In genomic region chr11:19189778-19190177, GRCm38 (mm10) we compare ENCODE assay signal across 24 mouse cellular contexts.
A peak's percentile ranks its signal among the peaks of the same experiment; 100 is the strongest.
DNase-seq lines count a peak whose midpoint lies in the region; ATAC-seq and TF ChIP-seq lines count a peak whose summit lies in the region.
"Had no signal": no experiment of that assay in that cellular context is flagged by ENCODE, and none has a peak within 500 bp of the region (broad histone marks: within the 10 kb centered on the region; RNA-seq: fewer than 3 reads in every experiment).

No protein-coding gene starts in this region.

- peak; percentile 7 to 9 for DNase-seq in cerebellum, postnatal 10 days
- DNase-seq in cerebellum, postnatal 36 days: no peak
- DNase-seq in kidney, adult 2 months: peak; percentile 9
- no peak for DNase-seq in kidney, adult 8-10 months
- DNase-seq in heart, postnatal 14 days: peak; percentile 35 to 38
- DNase-seq in lung, postnatal 10 days: no peak
- no peak for DNase-seq in frontal cortex, adult 2 months (ENCODE audit: extremely low spot score in 1 of 2, low spot score in 1 of 2)
- DNase-seq: adrenal gland, postnatal 25 days; cerebellum, adult 2 months; cerebellum, postnatal 25 days; gastrocnemius, postnatal 10 days; kidney, adult 11 months; left cerebral cortex, postnatal 4 days; liver, postnatal 0 days; midbrain, embryonic 14.5 days; thymus, adult 2 months; thymus, postnatal 36 days had no signal

- H3K36me3 ChIP-seq in kidney, adult 2 months (ENCODE audit: control insufficient read depth, insufficient read depth, low read length): no peaks in the 10 kb centered on the region
- no peaks in the 10 kb centered on the region for H3K36me3 ChIP-seq in heart, embryonic 13.5 days
- H3K36me3 ChIP-seq: forebrain, embryonic 15.5 days; hindbrain, embryonic 10.5 days; hindbrain, embryonic 15.5 days; liver, embryonic 12.5 days had no signal

- intact Hi-C loops in heart, postnatal 14 days (cut with DNase I): no loop called here

- no peak for ATAC-seq in heart, embryonic 13.5 days (ENCODE audit: extremely low read depth, insufficient number of reproducible peaks, low FRiP score, low TSS enrichment)
- ATAC-seq: forebrain, embryonic 15.5 days; inflammation-experienced regulatory T-cells, adult 6 months; liver, embryonic 12.5 days; liver, postnatal 0 days had no signal

- TF ChIP-seq CTCF in kidney, adult 2 months (conservative IDR thresholded peaks at IDR 0.05; ENCODE audit: insufficient read depth, insufficient read length, low read depth, low read length): no peak

- H3K4me1 ChIP-seq in kidney, adult 2 months (ENCODE audit: control insufficient read depth, insufficient read depth, low read length): no peaks in the 10 kb centered on the region
- peaks cover 42% of the 10 kb centered on the region for H3K4me1 ChIP-seq in heart, embryonic 13.5 days
- H3K4me1 ChIP-seq: forebrain, embryonic 15.5 days; hindbrain, embryonic 15.5 days; liver, embryonic 12.5 days had no signal

- H3K9me3 ChIP-seq in heart, embryonic 13.5 days: no peaks in the 10 kb centered on the region
- H3K9me3 ChIP-seq: forebrain, embryonic 15.5 days; hindbrain, embryonic 10.5 days; hindbrain, embryonic 15.5 days; liver, embryonic 12.5 days had no signal

- no peak overlapping the region for H3K9ac ChIP-seq in heart, embryonic 13.5 days
- H3K9ac ChIP-seq: forebrain, embryonic 15.5 days; hindbrain, embryonic 15.5 days; liver, embryonic 12.5 days; liver, postnatal 0 days had no signal

- 58% methylated on average over 2 of the region's 2 CpGs for WGBS in kidney, adult 2 months
- WGBS in heart, embryonic 13.5 days: 12% methylated on average over 2 of the region's 2 CpGs

- no peaks in the 10 kb centered on the region for H3K27me3 ChIP-seq in kidney, adult 2 months (replicated peaks; ENCODE audit: control insufficient read depth, insufficient read depth, low read length)
- no peaks in the 10 kb centered on the region; the same call in 1 of the 2 replicates for H3K27me3 ChIP-seq in heart, embryonic 13.5 days (replicated peaks)
- H3K27me3 ChIP-seq: forebrain, embryonic 15.5 days; hindbrain, embryonic 15.5 days; liver, embryonic 12.5 days had no signal

- no peak overlapping the region; the same call in 1 of the 2 replicates for H3K4me2 ChIP-seq in heart, embryonic 13.5 days
- H3K4me2 ChIP-seq: forebrain, embryonic 15.5 days; hindbrain, embryonic 15.5 days; liver, embryonic 12.5 days had no signal

- no peak for TF ChIP-seq POLR2A in kidney, adult 2 months (IDR thresholded peaks at IDR 0.05; ENCODE audit: low read depth, low read length)

- no peak overlapping the region for H3K4me3 ChIP-seq in kidney, adult 2 months (ENCODE audit: insufficient read depth, low read depth, low read length)
- H3K4me3 ChIP-seq in heart, embryonic 13.5 days: no peak overlapping the region
- H3K4me3 ChIP-seq: forebrain, embryonic 15.5 days; hindbrain, embryonic 10.5 days; hindbrain, embryonic 15.5 days; liver, embryonic 12.5 days had no signal

- H3K27ac ChIP-seq in kidney, adult 2 months (ENCODE audit: insufficient read depth, low read depth, low read length): no peak overlapping the region
- peak overlapping the region; percentile 70 for H3K27ac ChIP-seq in heart, embryonic 13.5 days (replicated peaks)
- H3K27ac ChIP-seq: forebrain, embryonic 15.5 days; hindbrain, embryonic 10.5 days; hindbrain, embryonic 15.5 days; liver, embryonic 12.5 days; macrophage had no signal

Comparison
In these comparisons a context has a peak if more than half of its experiments do, and no peak if none do; other contexts are left out.
1. DNase-seq: peak in cerebellum, postnatal 10 days (2 of 2), kidney, adult 2 months (single experiment) and heart, postnatal 14 days (2 of 2); none in cerebellum, postnatal 36 days (0 of 2), kidney, adult 8-10 months (0 of 2), lung, postnatal 10 days (single experiment) and frontal cortex, adult 2 months (0 of 2).